Mouse (Mus musculus): Measurements from ENCODE around the gene Kmt5b.

The Kmt5b gene

DNA sequence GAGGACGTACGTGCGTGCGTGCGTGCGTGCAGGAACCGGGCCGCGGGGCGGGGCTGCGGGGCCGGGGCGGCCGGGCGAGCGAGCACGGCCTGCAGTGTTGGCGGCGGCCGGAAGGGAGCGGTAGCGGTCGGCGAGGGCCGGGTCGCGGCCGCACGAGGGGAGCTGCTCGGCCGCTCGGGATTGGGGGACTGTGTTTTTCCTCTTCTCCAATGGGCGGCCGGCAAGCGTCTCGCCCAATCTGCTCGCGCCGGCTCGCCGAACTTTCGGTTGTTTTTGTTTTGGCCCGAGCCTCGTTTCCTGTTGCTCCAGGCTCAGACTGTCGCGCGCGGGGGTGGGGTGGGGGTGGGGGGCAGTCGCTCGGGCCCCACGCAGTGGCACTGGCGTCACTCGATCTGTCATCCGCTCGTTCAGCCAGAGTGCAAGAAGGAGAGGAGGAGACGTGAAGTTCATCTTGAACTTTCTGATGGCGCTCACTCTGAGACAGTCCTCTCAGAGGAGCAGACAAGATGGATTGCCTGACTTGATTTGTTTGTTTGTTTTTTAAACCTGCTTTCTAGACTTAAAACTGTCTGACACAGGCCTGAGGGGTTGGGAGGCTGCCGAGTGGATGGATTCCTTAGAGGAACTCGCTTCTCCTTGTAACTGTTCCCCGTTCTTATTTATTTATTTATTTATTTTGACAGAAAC lies 1.6 kb downstream of the Kmt5b start:
- peak; percentile 92 for DNase-seq

DNA sequence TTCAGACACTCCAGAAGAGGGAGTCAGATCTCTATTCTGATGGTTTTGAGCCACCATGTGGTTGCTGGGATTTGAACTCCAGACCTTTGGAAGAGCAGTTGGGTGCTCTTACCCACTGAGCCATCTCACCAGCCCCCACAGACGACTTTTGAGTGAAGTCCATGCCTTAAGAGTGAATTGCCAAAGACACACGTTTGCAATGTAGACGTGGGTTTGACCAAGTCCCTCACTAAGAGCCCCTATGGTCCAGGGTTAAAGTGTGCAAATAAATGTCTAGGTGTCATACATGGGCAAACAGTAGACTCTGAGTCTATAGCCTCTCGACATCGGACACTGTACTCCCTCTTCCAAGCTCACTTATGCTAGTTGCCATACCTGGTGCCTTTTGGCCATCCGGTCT lies 2.3 kb downstream of the Kmt5b start:
- no peak for DNase-seq

DNA sequence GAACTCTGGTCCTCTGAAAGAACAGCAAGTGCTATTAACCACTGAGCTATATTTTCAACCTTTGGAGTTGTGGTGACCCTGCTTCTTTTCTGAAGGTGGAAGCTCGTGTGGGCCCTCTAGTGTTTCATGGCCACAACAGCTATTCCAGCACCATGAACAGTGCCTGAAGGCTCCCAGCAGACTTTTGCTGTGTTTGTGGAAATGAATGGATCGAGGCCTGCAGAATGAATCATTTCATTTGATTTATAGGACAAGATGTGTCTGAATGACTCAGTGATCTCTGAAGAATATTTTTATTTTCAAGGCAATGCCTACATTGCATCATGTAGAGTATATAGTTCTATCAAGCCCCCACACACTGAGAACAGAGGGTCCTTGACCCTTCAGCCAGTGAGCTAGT lies 6.9 kb downstream of the Kmt5b start:
- no peak for DNase-seq

DNA sequence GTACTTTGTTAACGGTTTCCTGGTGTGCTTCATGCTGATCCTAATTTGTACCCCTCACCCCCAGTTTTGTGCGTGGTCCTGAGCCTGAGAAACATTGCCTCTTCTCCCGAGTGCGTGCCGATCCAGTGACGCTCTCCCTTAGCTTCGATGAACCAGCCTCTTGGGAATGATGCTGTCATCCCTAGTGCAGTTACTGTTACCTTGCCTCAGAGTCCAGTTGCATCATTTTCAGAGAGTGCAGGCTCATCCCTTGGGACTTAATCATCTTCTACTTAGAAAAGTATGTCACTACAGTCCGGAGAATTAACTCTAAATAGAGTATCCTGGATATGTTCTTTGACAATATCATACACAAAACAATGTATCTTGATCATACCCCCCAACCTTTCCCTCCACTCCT lies 11.5 kb downstream of the Kmt5b start:
- DNase-seq, result no peak

DNA sequence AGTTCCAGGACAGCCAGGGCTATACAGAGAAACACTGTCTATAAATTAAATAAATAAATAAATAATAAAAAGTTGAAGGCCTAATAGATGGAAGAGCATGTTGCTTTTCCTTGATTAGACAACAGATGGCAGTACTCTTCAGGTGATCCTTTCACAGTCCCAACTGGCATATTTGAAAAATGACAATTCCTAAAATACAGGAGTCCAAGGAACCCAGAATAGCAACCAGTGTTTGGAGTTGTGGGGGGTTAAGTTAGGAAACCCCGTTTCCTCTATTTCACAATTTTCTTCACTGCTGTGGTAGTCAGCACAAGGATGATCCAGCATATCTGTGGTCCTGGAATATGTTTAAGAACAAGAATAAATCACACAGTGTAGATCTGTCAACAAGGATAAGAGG lies 22.9 kb downstream of the Kmt5b start:
- no peak for DNase-seq

DNA sequence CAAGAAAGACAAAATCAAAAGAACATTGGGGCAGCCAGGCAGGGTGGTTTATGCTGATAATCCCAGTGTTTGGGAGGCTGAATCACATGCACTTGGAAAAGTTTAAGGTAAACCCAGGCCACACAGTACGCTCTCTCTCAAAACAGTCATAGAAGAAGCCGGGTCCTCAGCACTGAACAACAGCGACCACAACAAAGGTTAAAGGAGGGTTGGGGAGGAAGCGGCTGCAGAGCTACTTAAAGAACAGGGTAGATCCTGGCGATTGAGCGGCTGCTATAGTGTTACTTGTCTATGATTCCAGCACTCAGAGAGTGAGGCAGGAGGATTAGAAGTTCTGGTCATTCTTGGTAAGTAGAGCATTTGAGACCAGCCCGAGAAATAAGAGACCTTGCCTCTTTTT lies 38.3 kb downstream of the Kmt5b start:
- DNase-seq, result no peak

DNA sequence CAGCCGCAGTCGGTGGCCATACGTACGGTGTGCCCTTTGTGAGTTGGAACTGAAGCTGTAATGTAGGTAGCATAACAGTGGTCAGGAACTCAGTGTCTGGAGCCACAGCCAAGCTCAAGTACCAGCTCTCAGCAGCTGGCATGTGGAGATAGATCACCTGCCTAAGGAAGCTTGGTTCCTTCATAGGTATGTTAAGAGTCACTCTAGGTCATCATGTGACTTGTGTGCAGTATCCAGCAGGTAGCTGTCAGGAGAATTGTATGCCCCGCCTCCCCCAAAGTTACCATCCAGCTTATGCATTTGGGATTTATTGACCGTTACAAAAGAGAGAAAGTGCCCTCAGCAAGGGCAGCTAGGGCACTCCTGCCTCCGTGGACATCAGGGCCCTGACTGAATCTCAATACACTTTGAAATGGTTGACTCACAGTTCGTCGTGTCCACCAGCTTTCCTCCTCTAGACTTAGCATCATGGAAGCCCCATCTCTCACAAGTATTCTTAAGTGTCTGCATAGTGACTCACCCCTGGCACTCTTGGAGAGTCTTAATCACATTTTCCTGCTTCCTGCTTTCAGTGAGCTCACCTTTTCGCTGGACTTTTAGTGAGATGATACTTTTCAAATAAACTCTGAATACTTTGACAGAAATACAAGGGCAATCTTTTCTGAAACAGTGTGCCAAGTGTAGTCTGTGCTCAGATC lies 43.5 kb downstream of the Kmt5b start:
- no peak for DNase-seq

DNA sequence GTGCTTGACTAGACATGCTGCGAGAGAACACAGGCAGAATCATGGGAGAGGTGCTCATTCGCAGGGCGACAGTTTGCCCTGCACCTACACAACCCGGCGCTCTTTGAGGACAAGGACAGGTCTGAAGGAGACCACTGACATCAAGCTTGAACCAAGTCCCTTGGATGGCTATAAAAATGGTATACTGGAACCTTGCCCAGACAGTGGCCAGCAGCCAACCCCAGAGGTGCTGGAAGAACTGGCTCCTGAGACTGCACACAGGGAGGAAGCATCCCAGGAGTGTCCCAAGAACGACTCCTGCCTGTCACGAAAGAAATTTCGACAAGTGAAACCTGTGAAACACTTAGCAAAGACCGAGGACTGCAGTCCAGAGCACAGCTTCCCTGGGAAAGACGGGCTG lies 47.2 kb downstream of the Kmt5b start:
- DNase-seq, result no peak

DNA sequence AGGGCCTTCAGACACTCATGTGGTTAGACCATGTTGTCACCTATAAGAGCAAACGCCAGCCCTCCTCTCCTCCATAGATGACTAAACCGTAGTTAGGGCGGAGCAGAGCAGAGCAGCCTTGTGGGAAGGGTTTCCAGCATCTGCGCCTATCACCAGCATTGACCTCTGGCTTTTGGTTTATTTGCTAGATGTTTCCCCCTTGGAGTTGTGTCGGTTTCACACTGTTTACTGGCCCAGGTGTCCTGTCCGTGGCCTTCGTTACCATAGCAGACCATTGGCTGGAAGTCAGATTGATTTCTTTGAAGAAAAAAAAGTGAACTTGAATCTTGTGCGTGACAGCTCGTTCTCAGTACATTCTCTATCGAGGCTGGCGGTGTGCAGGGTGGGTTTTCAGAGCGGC lies 48.6 kb downstream of the Kmt5b start:
- DNase-seq, result no peak

DNA sequence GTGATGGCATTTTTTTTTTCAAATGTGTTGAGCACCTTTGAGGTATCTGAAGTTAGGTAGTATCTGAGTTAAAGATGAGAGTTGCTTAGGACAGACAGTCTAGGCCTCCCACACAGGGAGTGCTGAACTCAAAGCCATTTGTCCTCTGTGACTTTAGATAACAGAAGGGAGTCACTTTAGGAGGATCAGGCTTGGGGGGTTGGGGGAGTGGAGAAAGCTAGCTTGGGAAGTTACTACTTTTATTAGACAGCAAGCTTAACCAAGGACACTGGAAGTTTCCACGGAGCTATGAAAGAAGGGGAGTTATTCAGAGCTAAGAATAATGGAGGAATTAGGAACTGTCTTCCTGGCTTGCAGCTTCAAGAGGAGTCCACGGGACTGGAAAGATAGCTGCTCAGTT lies 51.9 kb downstream of the Kmt5b start:
- DNase-seq, result no peak

DNA sequence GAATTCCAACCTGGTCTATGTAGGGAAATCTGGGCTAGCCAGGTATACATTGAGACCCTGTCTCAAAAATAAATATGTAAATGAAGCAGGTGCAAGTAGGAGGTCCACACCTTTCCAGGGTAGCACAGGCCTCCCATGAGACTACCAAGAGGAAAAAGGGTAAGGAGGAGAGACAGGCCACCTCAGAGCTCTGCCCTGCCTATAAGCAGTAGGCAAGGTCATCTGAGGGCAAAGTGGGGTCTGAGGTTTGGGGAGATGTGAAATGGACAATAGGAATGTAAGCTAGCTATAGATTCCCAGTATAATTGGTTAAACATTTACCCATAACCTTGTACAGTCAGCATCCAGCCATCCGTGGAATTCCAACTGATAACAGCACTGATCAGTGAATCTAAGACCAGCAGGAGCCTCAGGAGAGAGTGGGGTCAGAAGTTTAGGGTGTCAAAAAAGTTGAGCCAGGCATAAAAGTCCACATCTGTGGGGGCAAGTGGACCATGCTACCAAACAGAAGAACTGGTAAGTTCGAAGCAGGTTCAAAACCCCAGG lies 52.8 kb downstream of the Kmt5b start:
- no peak for DNase-seq

DNA sequence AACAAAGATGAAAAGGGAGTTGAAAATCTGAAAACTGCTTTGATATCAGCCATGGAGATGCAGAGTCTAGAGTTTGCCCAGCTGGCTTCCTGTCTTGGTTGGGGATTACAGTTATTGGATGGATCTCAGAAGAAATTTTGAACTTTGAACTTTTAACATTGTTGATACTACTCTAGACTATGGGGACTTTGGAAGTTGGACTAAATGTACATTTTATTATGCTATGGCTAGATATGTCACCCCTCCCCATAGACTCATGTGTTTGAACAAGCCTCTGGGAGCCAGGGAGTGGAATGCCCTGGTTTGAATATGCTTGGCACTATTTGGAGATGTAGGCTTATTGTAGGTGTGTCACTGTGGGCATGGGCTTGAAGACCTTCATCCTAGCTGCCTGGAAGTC lies 57.8 kb downstream of the Kmt5b start:
- DNase-seq, result no peak

DNA sequence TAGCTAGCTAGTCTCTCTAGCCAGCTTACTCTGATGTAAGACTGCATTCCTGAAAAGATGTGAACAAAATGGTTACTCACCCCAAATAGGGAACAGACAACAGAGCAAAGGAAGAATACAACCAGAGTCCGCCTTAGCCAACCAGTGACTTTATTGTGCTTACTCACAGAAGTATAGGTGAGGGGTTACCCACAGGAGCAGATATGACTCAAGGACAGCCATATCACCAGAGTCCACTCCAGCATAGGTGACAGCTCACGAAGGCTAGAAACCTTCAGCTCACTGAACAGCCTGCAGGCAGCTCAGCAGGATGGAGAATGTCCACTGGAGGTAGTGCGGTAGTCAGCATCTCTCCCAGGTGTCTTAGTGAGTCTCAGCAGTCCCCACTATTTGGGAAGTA lies 62.6 kb downstream of the Kmt5b start:
- DNase-seq, result no peak

DNA sequence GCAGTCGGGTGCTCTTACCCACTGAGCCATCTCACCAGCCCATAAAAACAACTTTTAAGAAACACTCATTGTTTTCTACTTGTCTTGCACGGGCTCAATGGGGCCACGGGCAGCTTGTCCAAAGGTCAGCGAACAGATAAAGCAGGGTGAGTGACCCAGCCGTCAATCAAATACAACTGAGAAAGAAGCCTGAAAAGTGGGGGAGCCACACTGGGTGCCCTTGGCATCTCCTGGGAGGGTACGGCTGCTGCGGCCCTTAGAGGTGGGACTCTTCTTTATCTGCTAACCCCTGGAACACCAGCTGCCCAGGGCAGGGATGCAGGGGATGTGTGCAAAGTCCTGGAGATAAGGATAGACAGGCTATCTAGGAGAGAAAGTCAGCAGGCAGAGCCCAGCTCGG lies 64.5 kb downstream of the Kmt5b start:
- no peak for DNase-seq

DNA sequence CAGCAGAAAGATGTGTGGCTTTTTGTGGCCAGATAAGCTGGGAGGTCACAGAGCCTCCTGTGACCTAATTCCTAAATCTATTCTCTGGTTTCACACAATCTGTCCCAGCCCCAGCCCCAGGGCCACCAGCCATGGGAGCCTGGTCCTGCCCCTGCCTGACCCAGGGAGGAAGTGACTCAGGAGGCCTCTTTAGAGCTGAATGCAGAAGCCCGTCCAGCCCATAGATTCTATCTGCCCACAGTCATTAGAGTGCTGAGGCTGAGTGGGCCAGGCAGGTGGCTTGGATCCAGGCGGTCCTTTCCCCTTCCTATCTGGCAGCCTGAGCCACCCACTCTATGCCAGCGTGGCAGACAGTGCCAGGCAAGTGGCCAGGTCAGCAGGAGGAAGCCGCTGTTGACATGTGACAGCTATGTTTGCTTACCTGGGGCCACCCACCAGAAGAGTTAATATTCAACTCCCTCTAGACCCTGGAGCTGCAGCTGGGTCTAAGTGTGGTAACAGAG lies 65.7 kb downstream of the Kmt5b start:
- DNase-seq, result no peak

DNA sequence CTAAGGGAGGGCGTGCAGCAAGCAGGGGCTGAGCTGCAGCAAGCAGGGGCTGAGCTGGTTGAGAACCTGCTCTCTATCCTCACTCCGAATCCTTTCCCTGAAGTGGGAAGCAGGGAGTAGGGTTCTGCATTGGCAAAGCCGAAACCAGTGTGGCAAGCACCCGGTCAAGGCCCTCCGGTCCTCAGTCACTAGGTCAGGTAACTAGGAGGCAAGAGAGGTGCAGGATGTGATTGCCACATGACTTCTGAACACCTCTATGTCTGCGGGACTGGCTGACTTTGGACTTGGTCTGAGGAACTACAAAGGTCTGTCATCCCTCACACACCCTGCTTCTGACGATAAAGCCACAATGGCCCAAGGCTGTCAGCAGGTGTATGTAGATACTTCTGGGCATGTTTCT lies 67.1 kb downstream of the Kmt5b start:
- no peak for DNase-seq

DNA sequence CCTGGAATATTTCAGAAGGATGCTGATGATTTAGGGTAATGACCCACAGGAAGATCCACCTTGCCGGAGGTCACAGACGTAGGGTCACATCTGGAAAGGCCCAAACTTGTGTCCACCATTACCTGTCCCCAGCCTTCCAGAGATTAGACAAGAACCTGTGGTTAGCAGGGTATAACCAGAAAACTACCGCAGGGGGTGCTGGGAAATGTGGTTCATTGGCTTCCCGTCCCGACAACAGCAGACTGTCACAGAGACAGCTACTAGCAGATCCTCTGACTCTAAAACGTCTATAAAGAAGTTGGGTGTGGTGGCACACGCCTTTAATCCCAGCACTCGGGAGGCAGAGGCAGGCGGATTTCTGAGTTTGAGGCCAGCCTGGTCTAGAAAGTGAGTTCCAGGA lies 69.6 kb downstream of the Kmt5b start:
- DNase-seq, result no peak

DNA sequence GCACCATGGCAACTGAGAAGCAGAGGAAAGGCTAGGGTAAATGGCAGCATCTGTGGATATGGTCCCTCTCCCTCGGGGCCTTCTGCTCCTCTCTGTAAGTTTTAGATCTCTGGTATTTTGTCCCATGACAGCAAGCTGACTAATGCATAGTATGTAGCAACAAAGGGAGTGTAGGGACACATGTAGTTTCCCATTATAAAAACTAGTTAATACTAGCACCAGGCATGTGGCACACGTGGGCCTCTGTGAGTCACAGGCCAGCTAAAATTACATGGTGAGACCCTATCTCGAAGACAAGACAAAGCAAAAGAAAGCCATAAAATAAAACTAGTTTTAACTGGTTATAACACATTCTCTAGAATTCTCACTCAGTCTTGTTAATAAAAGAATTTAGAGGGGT lies 71.7 kb downstream of the Kmt5b start:
- no peak for DNase-seq

DNA sequence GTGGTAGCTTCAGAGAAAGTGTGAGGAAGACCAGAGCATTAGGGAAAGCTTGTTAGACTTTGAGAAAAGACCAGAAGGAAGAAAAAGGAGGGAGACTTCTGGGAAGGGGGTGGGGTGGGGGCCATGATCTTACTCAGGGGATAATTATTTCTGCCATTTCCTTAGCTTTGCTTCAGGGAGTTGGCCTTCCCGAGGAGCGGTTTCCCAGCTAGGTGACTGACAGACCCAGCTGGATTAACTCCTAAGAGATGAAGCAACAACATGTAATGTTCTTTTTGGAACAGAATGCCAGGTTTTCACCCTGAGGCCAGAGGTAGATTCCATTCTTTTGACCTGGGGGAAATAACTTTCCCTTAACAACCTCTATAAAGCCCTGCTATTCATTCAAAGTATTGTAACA lies 72.5 kb downstream of the Kmt5b start:
- no peak for DNase-seq

DNA sequence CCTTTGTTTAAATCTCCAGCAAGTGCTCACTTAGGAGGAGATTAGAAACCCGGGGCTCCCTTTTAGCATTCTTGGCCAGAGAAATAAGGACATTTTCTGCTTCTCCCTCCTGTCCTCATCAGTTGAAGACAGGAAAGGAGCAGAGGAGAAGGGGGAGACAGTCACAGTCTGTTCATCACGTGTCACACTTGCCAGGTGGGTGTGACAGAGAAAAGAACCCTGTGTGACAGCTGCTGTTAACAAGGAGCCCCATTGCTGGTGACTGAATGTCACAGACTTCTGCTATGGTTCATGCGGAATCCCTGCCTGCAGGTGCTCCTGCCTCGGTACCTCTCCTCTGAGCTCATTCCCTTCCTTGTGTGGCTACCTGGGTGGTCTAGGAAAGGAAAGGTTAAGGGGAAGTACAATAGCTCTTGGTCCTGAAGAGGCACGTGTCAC lies 73.0 kb downstream of the Kmt5b start:
- DNase-seq, result no peak

DNA sequence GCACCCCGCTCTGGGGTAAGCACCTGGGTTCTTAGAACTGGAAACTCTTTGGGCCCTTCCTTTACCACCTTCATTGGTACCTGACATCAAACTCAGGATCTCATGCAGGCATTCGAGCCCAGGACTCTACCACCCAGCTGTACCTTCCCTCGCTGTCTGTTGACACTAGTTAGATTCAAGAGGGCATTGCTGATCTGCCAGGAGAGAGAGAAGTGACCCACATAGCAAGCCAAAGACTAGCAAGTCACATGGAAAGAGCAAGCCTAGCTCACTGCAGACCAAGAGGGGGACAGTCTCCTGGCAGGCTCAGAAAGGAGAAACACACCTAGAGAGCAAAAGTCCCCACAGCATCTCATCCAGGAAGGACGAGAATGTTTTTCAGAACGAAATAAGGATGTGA lies 73.5 kb downstream of the Kmt5b start:
- no peak for DNase-seq

DNA sequence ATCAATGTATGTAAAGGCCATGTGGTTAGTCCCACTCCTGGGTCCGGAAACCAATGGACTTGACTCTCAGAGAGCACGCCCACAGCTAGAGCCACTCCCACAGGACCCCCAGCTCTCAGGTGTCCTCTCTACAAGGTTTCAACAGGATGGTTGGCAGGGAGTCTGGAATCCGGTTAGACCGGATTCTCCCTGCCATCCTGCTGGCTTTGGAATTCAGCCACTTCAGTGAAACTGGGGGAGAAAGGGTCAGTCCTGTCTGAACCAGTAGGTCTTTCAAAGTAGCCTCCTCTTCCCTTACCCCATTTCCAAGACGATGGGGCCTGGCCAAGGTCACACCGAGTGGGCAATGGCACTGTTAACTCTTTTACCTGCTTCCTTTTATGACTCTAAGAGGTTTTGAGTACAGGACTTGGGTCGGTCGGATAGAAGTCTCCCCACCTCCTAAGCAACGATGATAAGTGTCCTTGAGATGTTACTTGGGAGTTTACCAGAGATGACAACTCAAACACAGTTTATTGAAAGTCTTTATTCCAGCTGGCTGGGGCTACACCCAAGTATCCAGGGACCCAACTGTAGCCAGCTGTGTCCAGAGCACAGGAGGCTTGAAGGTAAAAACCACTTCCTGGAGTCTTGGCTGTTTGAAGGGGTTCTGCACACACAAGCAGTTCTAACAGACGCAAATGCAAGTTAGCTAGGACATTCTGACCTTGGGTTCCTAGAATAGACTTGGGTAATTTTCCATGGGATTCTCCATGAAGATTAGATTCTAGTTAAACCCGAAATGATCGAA lies 75.3 kb downstream of the Kmt5b start:
- no peak for DNase-seq

DNA sequence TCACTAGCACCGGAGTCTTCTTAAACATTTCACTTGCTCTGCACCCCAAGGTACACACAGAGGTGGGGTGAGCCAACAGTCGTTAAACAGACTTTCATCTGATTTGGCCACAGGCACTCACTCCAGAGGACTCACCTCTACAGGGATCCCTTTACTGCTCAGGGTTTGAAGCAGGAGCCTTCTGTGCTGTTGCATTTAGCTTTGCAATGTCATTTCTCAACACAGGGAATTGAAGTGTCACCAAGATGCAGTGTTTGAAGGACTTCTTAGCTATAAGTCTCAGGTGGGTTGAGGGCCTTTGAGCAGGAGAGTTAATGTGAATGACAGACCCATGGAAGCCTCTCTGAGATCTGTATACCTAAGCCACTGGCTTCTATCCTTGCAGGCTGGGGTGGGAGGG lies 76.4 kb downstream of the Kmt5b start:
- DNase-seq, result no peak

DNA sequence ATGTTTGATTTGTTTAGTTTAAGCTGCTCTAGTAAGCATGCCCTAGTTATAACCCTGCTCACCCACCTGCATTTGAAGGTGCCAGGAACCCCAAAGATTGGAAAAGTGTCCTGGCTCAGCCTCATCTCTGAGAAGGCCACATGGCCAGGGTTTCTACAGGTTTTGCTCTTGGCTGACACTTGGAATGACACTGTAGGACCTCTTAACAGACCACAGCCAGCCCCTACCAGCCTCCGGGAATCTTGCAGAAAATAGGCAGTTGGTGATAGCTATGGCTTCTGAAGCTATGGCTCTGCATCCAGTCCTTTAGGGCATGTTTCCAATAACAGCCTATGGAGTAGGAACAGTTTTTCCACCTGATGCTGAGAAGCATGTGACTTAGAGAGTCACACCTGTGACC lies 77.6 kb downstream of the Kmt5b start:
- DNase-seq, result no peak

Data from right cerebral cortex, postnatal 25 days (tissue).